Mouse (Mus musculus) urinary bladder, adult 18-20 months (tissue): ENCODE data around the gene Arl5a.

ENCODE experiments used
- DNase-seq, 2 experiments: peaks; one replicate each; pipeline ENCODE4 v3.0.0; 2022; ENCODE audit warnings: low spot score in 2 of 2, mixed read lengths in 2 of 2

The Arl5a gene

DNA sequence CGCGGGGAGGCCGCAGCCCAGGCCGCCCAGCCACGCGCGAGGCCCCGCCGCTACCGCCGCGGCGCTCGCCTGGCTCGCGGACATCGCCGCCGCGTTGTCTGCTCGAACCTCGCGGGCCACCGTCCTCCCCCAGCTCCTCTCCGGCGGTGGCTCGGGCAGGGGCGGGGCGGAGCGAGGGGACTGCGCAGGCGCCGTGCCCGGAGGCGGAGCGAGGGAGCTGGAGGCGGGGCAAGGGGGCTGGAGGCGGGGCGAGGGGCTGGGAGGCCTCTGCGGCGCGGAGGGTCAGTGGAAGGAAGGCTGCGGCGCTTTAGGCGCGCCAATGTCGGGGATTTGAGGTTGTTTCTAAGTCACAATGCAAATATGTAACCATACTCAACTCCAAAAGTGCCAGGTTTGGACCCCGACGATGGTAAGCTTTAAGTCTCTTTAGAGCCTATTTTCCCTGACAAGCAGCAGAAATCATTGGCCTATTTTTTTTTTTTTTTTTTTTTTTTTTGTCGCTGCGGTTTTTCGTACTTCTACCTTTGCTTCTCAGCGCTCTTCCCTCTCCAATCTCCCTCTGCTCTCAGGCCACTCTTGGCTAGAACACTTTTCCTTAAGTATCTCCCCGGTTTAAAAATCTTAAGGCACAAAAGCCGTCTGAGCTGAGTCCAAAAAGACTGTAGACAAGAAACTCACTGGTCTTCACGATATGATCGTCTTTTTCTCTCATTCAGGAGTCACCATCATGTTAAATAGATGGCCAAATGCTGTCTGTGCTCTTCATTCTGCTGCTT is at the start of gene Arl5a:
Arl5a (minus strand) TSS at position 155 of the 776 bp plus-strand sequence.
- peak; percentile 95 to 96 for DNase-seq

GRCm38 (mm10) chr2:52471545-52472291 is 47.0 kb upstream of the Arl5a start:
- no peak for DNase-seq

DNA sequence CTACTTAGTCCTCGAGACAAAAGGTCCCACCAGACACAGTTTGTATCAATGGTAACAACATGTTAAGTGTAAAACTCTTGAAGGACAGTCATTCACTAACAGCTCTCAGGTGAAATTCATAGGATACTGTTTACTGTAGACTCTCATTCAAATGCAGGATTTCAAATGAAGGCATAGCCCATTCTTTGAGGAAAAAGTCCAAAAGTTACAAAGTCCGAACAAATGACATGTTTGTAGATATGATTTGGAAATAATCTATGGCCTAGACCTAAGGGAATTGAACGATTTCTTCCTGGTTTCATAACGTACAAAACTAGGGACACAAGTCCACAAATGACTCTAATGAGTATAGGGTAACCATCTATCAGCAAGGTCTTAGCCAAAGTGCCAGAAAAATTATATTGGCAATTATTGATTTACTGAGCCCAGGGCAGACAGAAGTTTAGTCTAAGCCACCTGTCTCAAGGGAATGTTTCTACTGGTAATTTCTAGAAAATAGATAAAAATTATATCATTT is 45.4 kb upstream of the Arl5a start:
- no peak for DNase-seq

GRCm38 (mm10) chr2:52467629-52468028 is 42.9 kb upstream of the Arl5a start:
- DNase-seq: no peak

- DNase-seq: no peak
These were observed 36.7 kb upstream of the Arl5a start for GRCm38 (mm10) chr2:52461206-52461967.

GRCm38 (mm10) chr2:52455606-52456479 is 31.1 kb upstream of the Arl5a start:
- DNase-seq: no peak

DNA sequence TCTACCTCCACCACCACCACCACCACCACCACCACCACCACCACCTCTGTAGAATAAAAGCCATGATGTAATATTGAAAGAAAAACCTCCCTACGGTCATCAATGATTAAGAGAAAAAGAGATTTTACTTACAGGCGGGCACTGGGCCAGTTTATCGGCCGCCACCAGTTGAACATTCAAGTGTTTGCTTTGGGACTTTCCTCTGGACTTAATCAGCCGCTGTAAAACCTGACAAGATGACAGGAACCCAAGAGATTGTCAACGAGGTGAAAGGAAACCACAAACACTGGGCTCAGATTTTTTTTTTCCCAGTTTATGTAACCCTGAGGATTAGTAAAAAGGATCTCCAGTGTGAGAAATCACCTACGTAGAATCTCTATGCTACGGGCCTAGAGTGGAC is 25.1 kb upstream of the Arl5a start:
- DNase-seq: no peak

DNA sequence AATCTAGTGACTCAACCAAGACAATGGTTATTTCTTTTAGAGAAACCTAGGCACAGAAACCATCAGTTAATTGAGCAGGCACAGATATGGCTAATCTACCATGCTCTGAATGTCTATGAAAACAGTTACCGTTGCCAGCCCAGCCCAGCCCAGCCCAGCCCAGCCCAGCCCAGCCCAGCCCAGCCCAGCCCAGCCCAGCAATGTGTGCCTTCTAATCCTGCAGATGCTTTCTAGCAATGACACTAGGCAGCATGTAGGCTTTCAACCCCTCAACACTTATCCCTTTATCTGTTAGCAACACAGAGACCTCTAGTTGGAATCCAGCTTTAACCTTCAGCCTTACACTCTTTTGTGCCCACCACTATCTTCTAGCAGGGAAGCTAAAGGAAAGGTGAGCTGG is 24.2 kb upstream of the Arl5a start:
- no peak for DNase-seq

- DNase-seq: no peak
These were observed 21.9 kb upstream of the Arl5a start for GRCm38 (mm10) chr2:52446648-52447047.

GRCm38 (mm10) chr2:52442125-52442524 is 17.4 kb upstream of the Arl5a start:
- DNase-seq: no peak

DNA sequence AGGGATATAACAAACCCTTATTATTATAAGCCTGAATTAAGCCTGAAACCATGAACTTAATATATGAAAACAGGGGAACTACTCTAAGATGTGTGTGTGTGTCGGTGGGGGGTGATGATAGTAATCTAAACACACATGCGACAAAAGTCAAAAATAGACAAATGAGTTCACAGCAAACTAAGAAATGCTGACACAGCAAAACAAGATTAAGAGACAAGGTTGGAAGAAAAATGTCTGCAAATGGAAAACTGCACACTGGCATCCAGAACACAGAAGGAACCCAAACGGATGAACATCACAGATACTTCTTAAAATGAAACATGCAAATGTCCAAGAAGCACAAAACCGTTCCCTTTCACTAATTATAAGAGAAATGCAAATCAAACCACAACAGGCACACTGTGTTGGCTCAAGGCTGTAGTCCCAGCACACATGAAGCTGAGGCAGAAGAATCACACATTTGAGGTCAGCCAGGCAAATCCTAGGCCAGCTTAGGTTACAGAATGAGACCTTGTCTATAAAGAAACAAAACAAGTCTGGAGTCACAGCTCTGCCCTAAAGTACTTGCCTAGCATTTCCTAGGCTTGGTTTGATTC is 15.8 kb upstream of the Arl5a start:
- DNase-seq: no peak

DNA sequence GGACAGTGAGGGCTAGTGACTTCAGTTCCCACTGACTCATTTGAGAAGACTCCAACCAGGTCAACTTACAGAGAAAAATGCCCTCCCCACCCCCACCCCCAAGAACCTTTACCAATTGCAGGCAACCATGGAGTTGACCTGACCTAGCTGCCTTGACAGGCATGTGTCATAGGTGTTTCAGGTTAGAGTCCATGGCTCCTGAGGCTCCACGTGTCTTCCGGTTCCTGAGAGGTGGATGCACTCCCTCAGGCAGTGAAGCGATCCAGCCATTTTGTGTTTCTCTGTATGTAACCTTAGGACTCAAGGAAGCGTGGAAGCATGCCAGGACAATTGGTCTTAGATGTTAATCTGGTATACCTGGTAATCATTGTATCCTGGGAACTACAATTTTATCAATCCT is 13.7 kb upstream of the Arl5a start:
- no peak for DNase-seq

DNA sequence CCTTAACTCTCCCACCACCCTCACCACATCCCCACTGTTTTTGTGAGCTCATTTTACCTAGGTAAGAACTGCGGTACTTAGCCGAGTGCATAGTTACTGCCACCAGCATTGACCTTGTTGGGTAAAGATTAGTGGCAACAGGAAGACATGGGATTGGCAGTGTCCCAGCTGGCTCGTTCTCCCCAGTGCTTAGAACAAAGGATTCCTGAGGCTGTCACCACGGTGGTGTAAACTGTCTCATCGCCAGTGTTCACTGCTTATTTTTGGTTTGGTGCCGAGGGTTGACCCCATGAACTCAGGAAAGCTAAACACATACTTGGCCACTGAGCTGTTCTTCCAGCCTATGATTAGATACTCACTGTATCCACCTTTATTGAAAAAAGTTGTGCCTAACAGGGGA is 13.3 kb upstream of the Arl5a start:
- DNase-seq: no peak

DNA sequence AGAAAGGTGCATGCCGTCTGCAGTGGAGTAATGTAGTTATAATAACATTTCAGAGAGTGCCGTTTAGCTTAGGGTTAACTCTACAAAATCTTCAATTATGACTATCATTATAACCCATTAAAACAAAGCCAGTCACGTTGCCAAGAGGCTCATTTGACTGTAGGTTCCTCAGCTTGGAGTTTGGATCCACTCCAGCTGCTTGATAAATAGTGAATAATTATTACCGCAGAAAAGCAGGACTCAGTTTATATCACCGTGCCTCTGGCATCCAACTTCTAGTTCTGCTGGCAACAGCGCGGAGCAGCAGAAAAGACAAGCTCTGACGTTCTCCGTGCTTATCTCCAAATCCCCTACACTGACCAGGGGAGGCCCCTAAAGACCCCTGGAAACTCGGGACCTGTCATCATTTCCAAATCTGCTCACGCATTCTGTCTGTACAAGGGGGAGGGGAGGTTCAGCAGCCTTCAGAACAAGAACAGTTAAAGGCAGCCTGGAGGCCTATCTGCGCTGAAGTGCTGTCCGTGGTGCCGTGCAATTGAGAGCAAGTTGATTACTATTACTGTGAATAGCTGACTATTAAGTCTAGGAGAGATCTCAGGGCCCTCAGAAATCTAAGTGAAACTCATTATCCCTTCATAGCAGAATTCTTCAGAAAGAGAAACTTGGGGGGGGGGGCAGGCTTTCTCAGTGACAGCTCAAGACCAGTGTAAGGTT is 11.4 kb upstream of the Arl5a start:
- DNase-seq: no peak

GRCm38 (mm10) chr2:52433365-52433764 is 8.7 kb upstream of the Arl5a start:
- no peak for DNase-seq

GRCm38 (mm10) chr2:52427383-52427782 is 2.7 kb upstream of the Arl5a start:
- no peak for DNase-seq

DNA sequence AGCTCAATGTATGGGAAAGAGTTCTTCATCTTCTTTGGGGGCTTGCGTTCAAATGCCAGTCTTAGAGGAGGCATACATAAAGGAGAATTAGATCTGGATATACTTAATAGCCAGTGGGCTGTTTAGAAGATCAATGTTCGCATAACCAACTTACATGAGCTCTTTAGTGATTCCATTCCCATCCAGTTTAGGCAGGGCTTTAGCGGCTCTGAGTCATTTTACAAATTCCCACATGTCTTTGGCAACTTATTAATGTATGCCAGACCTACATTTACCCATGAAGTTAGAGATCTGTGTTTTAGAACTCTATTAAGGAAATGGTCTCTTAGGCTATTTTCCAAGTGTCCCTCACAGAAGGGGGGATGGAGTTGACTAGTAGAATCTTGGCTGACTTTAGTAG is 1.3 kb upstream of the Arl5a start:
- DNase-seq: no peak

DNA sequence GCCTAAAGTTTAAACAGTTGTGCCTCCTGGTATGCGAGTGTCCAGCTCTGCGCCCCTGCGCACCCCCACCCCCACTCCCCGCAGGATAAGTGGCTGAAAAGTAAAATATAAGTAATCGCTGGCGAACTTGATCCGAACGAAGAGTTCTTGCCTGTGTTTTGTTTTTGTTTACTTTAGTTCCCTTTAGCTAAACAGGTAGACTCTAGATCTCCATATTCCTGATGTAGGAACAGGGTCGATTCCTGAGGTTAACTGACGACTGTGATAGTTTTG is 758 bp upstream of the Arl5a start:
- no peak for DNase-seq

DNA sequence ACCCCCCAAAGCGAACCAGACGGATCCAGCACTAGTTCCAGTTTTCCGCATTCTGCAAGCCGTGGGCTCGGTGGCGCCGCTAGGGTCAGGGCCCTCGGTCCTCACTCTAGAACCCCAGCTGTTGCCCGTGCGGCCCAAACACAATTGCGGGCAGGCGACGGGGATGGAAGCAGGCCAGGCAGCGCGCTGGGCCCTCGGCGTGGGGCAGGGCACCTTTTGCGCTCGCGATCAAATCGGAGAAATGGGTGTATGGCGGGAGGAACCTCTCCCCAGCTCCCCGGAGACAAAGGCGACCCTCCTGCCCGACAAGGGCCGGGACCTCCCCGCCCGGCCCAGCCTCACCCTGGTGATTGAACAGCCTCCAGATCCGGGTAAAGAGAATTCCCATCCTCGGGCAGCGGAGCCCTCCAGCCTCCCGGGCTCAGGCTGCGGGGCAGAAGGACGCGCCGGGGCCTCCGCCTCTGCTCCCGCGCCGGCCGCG is 413 bp downstream of the Arl5a start:
- peak in 1 of 2 experiments; percentile 59 for DNase-seq

GRCm38 (mm10) chr2:52423611-52424247 is 972 bp downstream of the Arl5a start:
- no peak for DNase-seq
